Mouse (Mus musculus) intestine, postnatal 0 days (tissue): ENCODE measurements at regions not wholly inside any gene's neighbourhood (a gene's known extent, or its start where the extent isn't known, plus 50 kb on each side); places are given as distances from the start of the nearest gene placed in this dataset.
A peak's percentile ranks its signal among the peaks of the same experiment; 100 is the strongest.

Experiments used
- ATAC-seq: fragments of 200-750 bp; cut with Nextera tagmentation; 2 replicates; pipeline ENCODE4 v1.8.0; 2017; ENCODE audit warnings: mild to moderate bottlenecking, moderate TSS enrichment, moderate library complexity
- H3K27ac ChIP-seq: fragments of 300-500 bp; sonication (generic); 2 replicates; pipeline ENCODE4 v1.5.1; 2014; ENCODE audit warnings: mild to moderate bottlenecking, low read depth, low read length, moderate library complexity
- H3K27me3 ChIP-seq: fragments of 300-500 bp; sonication (generic); replicated peaks from 2 replicates; pipeline ENCODE4 v1.6.1; 2014; ENCODE audit warnings: low read length, mixed read lengths; ENCODE audit not compliant: control insufficient read depth, insufficient read depth
- H3K36me3 ChIP-seq: fragments of 300-500 bp; sonication (generic); 2 replicates; pipeline ENCODE4 v1.6.1; 2014; ENCODE audit warnings: mild to moderate bottlenecking, moderate library complexity; ENCODE audit not compliant: control insufficient read depth, insufficient read depth
- H3K4me1 ChIP-seq: fragments of 300-500 bp; sonication (generic); replicated peaks from 2 replicates; pipeline ENCODE4 v1.6.1; 2014; ENCODE audit warnings: antibody characterized with exemption, low read length, mixed read lengths; ENCODE audit not compliant: control insufficient read depth, insufficient read depth
- H3K4me2 ChIP-seq: fragments of 300-500 bp; sonication (generic); replicated peaks from 2 replicates; pipeline ENCODE4 v1.6.1; 2014; ENCODE audit warnings: low read depth, mild to moderate bottlenecking, moderate library complexity
- H3K4me3 ChIP-seq: fragments of 300-500 bp; sonication (generic); 2 replicates; pipeline ENCODE4 v1.5.1; 2014; ENCODE audit warnings: low read depth, low read length
- H3K9ac ChIP-seq: fragments of 300-500 bp; sonication (generic); 2 replicates; pipeline ENCODE4 v1.6.1; 2014; ENCODE audit warnings: mild to moderate bottlenecking, low read depth, low read length
- H3K9me3 ChIP-seq: fragments of 300-500 bp; sonication (generic); 2 replicates; pipeline ENCODE4 v1.6.1; 2016; ENCODE audit warnings: mixed run types; ENCODE audit not compliant: control insufficient read depth
- CTCF ChIP-seq: sonication (generic); IDR thresholded peaks from 2 replicates; pipeline ENCODE4 v1.5.1; 2016; ENCODE audit warnings: low read depth, mild to moderate bottlenecking, control low read depth, antibody characterized with exemption, moderate library complexity
- WGBS: fragments of 180-500 bp; shearing (Covaris S2); extraction: QIAGEN DNeasy Blood & Tissue Kit; methylation state at CpG from one replicate; pipeline ENCODE4 v1.1.7; 2014; 5-methylcytosine and 5-hydroxymethylcytosine counted together

GRCm38 (mm10) chr13:3712497-3713160, 78.8 kb downstream of the Asb13 start:
- Histone ChIP-seq H3K36me3 (no peaks in the 10 kb centered on the region), H3K9me3 (no peaks in the 10 kb centered on the region), H3K27me3 (no peaks in the 10 kb centered on the region), H3K4me1 (no peaks in the 10 kb centered on the region), H3K27ac (no peak overlapping the region), H3K9ac (no peak overlapping the region), H3K4me3 (no peak overlapping the region), H3K4me2 (no peak overlapping the region)
- 44% methylated on average over 18 of the region's 19 CpGs for WGBS
- no peak for TF ChIP-seq CTCF
- ATAC-seq, result no peak

GRCm38 (mm10) chr13:3712088-3712487, 78.3 kb downstream of the Asb13 start:
- Histone ChIP-seq H3K9me3 (no peaks in the 10 kb centered on the region), H3K27me3 (no peaks in the 10 kb centered on the region), H3K4me3 (no peak overlapping the region), H3K9ac (no peak overlapping the region), H3K27ac (no peak overlapping the region), H3K4me1 (no peaks in the 10 kb centered on the region), H3K4me2 (no peak overlapping the region), H3K36me3 (no peaks in the 10 kb centered on the region)
- no peak for TF ChIP-seq CTCF
- no peak for ATAC-seq
- WGBS, result 47% methylated on average over 3 of the region's 3 CpGs

GRCm38 (mm10) chr13:3709982-3710618, 76.3 kb downstream of the Asb13 start:
- Histone ChIP-seq H3K4me2 (no peak overlapping the region), H3K4me3 (no peak overlapping the region), H3K36me3 (no peaks in the 10 kb centered on the region), H3K4me1 (no peaks in the 10 kb centered on the region), H3K9me3 (no peaks in the 10 kb centered on the region), H3K27ac (0 out of 2 replicates have a peak overlapping the region, but pooled peaks have one; percentile 22), H3K9ac (no peak overlapping the region), H3K27me3 (no peaks in the 10 kb centered on the region)
- peak; percentile 86 for ATAC-seq
- no peak for TF ChIP-seq CTCF
- 24% methylated on average over 7 of the region's 7 CpGs for WGBS

GRCm38 (mm10) chr13:3708896-3709631, 75.2 kb downstream of the Asb13 start:
- H3K4me3 ChIP-seq, result no peak overlapping the region

More at GRCm38 (mm10) chr13:3708896-3709631, 75.2 kb downstream of the Asb13 start:
- 0 out of 2 replicates have a peak overlapping the region, but pooled peaks have one; percentile 21 for H3K27ac ChIP-seq
- no peaks in the 10 kb centered on the region for H3K4me1 ChIP-seq
- H3K9me3 ChIP-seq, result no peaks in the 10 kb centered on the region
- H3K9ac ChIP-seq, result no peak overlapping the region
- ATAC-seq, result no peak
- WGBS, result 33% methylated on average over 14 of the region's 14 CpGs
- no peaks in the 10 kb centered on the region for H3K36me3 ChIP-seq
- 0 out of 2 replicates have a peak overlapping the region, but pooled peaks have one; percentile 10 for H3K4me2 ChIP-seq
- TF ChIP-seq CTCF, result no peak
- H3K27me3 ChIP-seq, result no peaks in the 10 kb centered on the region
